Mouse (Mus musculus) limb, embryonic 11.5 days (tissue): Measurements from ENCODE around the gene Uqcr10. TPM values are rescaled to one million over a fixed set of nuclear protein-coding genes. Genes with fewer than 3 reads are reported as not detected.

Source experiments
- ATAC-seq: fragments of 200-750 bp; cut with Nextera tagmentation; 2 replicates; pipeline ENCODE4 v1.8.0; 2017; ENCODE audit warnings: low read depth; ENCODE audit not compliant: insufficient number of reproducible peaks, low FRiP score, low TSS enrichment
- DNase-seq: peaks from one replicate; pipeline ENCODE4 v3.0.0-alpha.2; 2015; ENCODE audit warnings: low spot score
- H3K27ac ChIP-seq: fragments of 300-500 bp; sonication (generic); replicated peaks from 2 replicates; pipeline ENCODE4 v1.5.1; 2014; ENCODE audit warnings: low read depth, mild to moderate bottlenecking, low read length
- H3K27me3 ChIP-seq: fragments of 300-500 bp; sonication (generic); 2 replicates; pipeline ENCODE4 v1.6.1; 2014; ENCODE audit warnings: mild to moderate bottlenecking, low read length, mixed read lengths; ENCODE audit not compliant: control insufficient read depth, insufficient read depth
- H3K36me3 ChIP-seq: fragments of 300-500 bp; sonication (generic); 2 replicates; pipeline ENCODE4 v1.6.1; 2014; ENCODE audit warnings: mild to moderate bottlenecking, low read length, moderate library complexity, mixed read lengths; ENCODE audit not compliant: control insufficient read depth, insufficient read depth
- H3K4me1 ChIP-seq: fragments of 300-500 bp; sonication (generic); 2 replicates; pipeline ENCODE4 v1.6.1; 2014; ENCODE audit warnings: low read length, mixed read lengths; ENCODE audit not compliant: control insufficient read depth, insufficient read depth
- H3K4me2 ChIP-seq: fragments of 300-500 bp; sonication (generic); 2 replicates; pipeline ENCODE4 v1.6.1; 2014; ENCODE audit warnings: low read depth, mild to moderate bottlenecking, moderate library complexity; ENCODE audit not compliant: severe bottlenecking
- H3K4me3 ChIP-seq: fragments of 300-500 bp; sonication (generic); 2 replicates; pipeline ENCODE4 v1.5.1; 2014; ENCODE audit warnings: low read depth, low read length
- H3K9ac ChIP-seq: fragments of 300-500 bp; sonication (generic); 2 replicates; pipeline ENCODE4 v1.6.1; 2014; ENCODE audit warnings: mild to moderate bottlenecking, low read length
- H3K9me3 ChIP-seq: fragments of 300-500 bp; sonication (generic); 2 replicates; pipeline ENCODE4 v1.6.1; 2016; ENCODE audit warnings: low read length; ENCODE audit not compliant: control insufficient read depth
- WGBS: fragments of 180-500 bp; shearing (Covaris S2); extraction: QIAGEN DNeasy Blood & Tissue Kit; methylation state at CpG from one replicate; pipeline ENCODE4 v1.1.7; 2014; 5-methylcytosine and 5-hydroxymethylcytosine counted together
- polyA plus RNA-seq: library from polyadenylated mRNA; unstranded; fragments of >200 nt; fragmentation: Nextera tagmentation; extraction: Ambion mirVana; gene quantifications from 2 replicates; pipeline ENCODE4 v1.2.1, GENCODE M21; 2014

Gene Uqcr10
- polyA plus RNA-seq, 1 experiment from 2014 or later = 639 TPM

DNA sequence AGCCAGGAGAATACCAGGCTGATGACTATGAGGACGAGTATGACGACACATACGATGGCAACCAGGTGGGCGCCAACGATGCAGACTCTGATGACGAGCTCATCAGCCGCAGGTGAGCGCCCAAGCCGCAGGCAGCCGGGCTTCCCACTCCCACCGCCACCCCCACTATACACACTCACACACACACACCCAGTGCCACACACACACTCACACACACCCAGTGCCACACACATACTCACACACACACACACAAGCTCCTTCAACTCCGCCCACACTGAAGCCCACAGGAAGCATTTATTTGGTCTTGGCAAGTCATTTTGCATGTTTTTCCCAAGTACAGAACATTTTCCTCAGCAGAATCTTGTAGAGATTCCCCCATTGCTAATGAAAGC lies 24.7 kb downstream of the Uqcr10 start:
- H3K4me2 ChIP-seq = no peak overlapping the region
- ATAC-seq = no peak
- H3K9ac ChIP-seq = no peak overlapping the region
- no peak overlapping the region for H3K27ac ChIP-seq
- H3K4me1 ChIP-seq = peaks cover 4% of the 10 kb centered on the region; the same call in 1 of the 2 replicates
- H3K36me3 ChIP-seq = peaks cover 11% of the 10 kb centered on the region; the same call in 1 of the 2 replicates
- no peak for DNase-seq
- H3K4me3 ChIP-seq = no peak overlapping the region
- H3K9me3 ChIP-seq = no peaks in the 10 kb centered on the region
- no peaks in the 10 kb centered on the region for H3K27me3 ChIP-seq
- 84% methylated on average over 12 of the region's 12 CpGs for WGBS

- 0 out of 2 replicates have a peak overlapping the region, but pooled peaks have one; percentile 3 for H3K4me2 ChIP-seq
- no peak overlapping the region for H3K4me3 ChIP-seq
- H3K36me3 ChIP-seq = peaks cover 11% of the 10 kb centered on the region; the same call in 1 of the 2 replicates
- H3K27ac ChIP-seq = no peak overlapping the region
- peaks cover 4% of the 10 kb centered on the region; the same call in 1 of the 2 replicates for H3K4me1 ChIP-seq
- no peaks in the 10 kb centered on the region for H3K9me3 ChIP-seq
- H3K9ac ChIP-seq = no peak overlapping the region
- H3K27me3 ChIP-seq = no peaks in the 10 kb centered on the region
- 63% methylated on average over 13 of the region's 13 CpGs for WGBS
- DNase-seq (peak; percentile 32), ATAC-seq (no peak)
Measured at GRCm38 (mm10) chr11:4678700-4679440, 25.3 kb downstream of the Uqcr10 start.

GRCm38 (mm10) chr11:4677250-4677872 lies 26.8 kb downstream of the Uqcr10 start:
- 87% methylated on average over 7 of the region's 7 CpGs for WGBS
- H3K9me3 ChIP-seq = no peaks in the 10 kb centered on the region

GRCm38 (mm10) chr11:4675693-4676092 lies 28.4 kb downstream of the Uqcr10 start:
- Histone ChIP-seq H3K4me2 (no peak overlapping the region), H3K4me1 (peaks cover 4% of the 10 kb centered on the region; the same call in 1 of the 2 replicates), H3K27me3 (no peaks in the 10 kb centered on the region), H3K36me3 (peaks cover 10% of the 10 kb centered on the region; the same call in 1 of the 2 replicates), H3K27ac (no peak overlapping the region), H3K4me3 (no peak overlapping the region), H3K9ac (no peak overlapping the region), H3K9me3 (no peaks in the 10 kb centered on the region)
- 93% methylated on average over 6 of the region's 6 CpGs for WGBS
- no peak for DNase-seq
- no peak for ATAC-seq

More at GRCm38 (mm10) chr11:4677250-4677872, 26.8 kb downstream of the Uqcr10 start:
- no peak overlapping the region for H3K27ac ChIP-seq
- H3K4me1 ChIP-seq = peaks cover 4% of the 10 kb centered on the region; the same call in 1 of the 2 replicates
- H3K4me3 ChIP-seq = no peak overlapping the region
- ATAC-seq (no peak), DNase-seq (no peak)
- H3K4me2 ChIP-seq = no peak overlapping the region
- H3K9ac ChIP-seq = no peak overlapping the region
- H3K36me3 ChIP-seq = peaks cover 14% of the 10 kb centered on the region; the same call in 1 of the 2 replicates
- H3K27me3 ChIP-seq = no peaks in the 10 kb centered on the region

- H3K4me3 ChIP-seq = no peak overlapping the region
- H3K4me2 ChIP-seq = no peak overlapping the region
- peaks cover 3% of the 10 kb centered on the region; the same call in 1 of the 2 replicates for H3K4me1 ChIP-seq
- H3K27me3 ChIP-seq = no peaks in the 10 kb centered on the region
- no peak overlapping the region for H3K9ac ChIP-seq
- H3K9me3 ChIP-seq = no peaks in the 10 kb centered on the region
- H3K27ac ChIP-seq = no peak overlapping the region
- no peak for DNase-seq
- ATAC-seq = no peak
- H3K36me3 ChIP-seq = peaks cover 11% of the 10 kb centered on the region; the same call in 1 of the 2 replicates
- 89% methylated on average over 6 of the region's 6 CpGs for WGBS
Measured at GRCm38 (mm10) chr11:4675126-4675562, 29.0 kb downstream of the Uqcr10 start.

DNA sequence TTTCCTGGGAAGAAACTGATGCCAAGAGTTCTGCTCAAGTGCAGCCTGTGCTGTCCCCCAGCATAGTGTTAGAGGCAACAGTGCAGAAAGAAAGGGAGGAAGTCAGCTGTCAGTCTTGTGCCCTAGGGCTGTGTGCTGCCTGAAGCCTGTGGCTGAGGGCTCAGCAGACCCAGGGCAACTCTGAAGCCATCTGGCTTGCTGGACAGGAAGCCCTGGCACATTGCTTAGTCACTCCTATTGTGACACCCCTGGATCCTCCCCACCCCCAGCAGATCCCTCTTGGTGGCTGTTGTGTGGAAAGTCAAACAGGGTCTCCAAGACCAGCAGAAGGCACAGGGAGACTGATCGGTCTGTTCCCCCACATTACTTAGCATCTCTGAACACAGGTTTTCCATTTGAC lies 29.5 kb downstream of the Uqcr10 start:
- WGBS = 94% methylated on average over 1 of the region's 1 CpGs
- Histone ChIP-seq H3K4me3 (no peak overlapping the region), H3K9ac (no peak overlapping the region), H3K4me2 (no peak overlapping the region), H3K27me3 (no peaks in the 10 kb centered on the region), H3K4me1 (no peaks in the 10 kb centered on the region), H3K9me3 (no peaks in the 10 kb centered on the region), H3K27ac (no peak overlapping the region), H3K36me3 (peaks cover 12% of the 10 kb centered on the region; the same call in 1 of the 2 replicates)
- no peak for ATAC-seq
- DNase-seq = no peak

GRCm38 (mm10) chr11:4671736-4672135 lies 32.4 kb downstream of the Uqcr10 start:
- ATAC-seq (no peak), DNase-seq (no peak)
- Histone ChIP-seq H3K27me3 (no peaks in the 10 kb centered on the region), H3K9ac (no peak overlapping the region), H3K27ac (no peak overlapping the region), H3K4me3 (no peak overlapping the region), H3K36me3 (peaks cover 12% of the 10 kb centered on the region; the same call in 1 of the 2 replicates), H3K4me1 (no peaks in the 10 kb centered on the region), H3K4me2 (no peak overlapping the region), H3K9me3 (no peaks in the 10 kb centered on the region)
- WGBS = 87% methylated on average over 4 of the region's 4 CpGs

DNA sequence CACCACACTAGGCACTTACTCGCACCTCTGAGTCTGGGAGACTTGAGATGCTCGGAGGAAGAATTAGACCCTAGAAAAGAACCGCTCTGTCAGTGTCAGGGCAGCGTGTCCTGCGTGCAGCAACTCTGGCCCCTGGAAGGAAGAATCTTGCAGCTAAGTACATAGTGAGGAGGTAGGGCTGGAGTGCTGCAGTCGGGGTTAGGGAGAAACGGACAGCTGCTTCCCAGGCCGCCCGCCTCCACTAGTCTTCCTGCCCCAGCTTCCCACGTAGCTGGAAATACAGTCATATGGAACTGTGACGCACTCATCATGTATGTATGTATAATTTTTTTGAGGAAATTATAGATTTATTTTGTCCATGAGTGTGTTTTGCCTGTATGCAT lies 41.7 kb downstream of the Uqcr10 start:
- no peak overlapping the region for H3K9ac ChIP-seq
- no peak for DNase-seq
- H3K9me3 ChIP-seq = no peaks in the 10 kb centered on the region
- no peaks in the 10 kb centered on the region for H3K4me1 ChIP-seq
- H3K27ac ChIP-seq = no peak overlapping the region
- H3K4me3 ChIP-seq = no peak overlapping the region
- no peak for ATAC-seq
- peaks cover 3% of the 10 kb centered on the region; the same call in 1 of the 2 replicates for H3K36me3 ChIP-seq
- no peak overlapping the region for H3K4me2 ChIP-seq
- 90% methylated on average over 11 of the region's 11 CpGs for WGBS
- H3K27me3 ChIP-seq = no peaks in the 10 kb centered on the region
